Comparison of ENCODE assay signal across 14 mouse cellular contexts in genomic region chr5:113045511-113046273, GRCm38 (mm10). TPM values are rescaled to one million over a fixed set of nuclear protein-coding genes. Genes with fewer than 3 reads are reported as not detected.
DNase-seq lines count a peak whose midpoint lies in the region; ATAC-seq and TF ChIP-seq lines count a peak whose summit lies in the region.
"Had no signal": no experiment of that assay in that cellular context is flagged by ENCODE, and none has a peak within 500 bp of the region (broad histone marks: within the 10 kb centered on the region; RNA-seq: fewer than 3 reads in every experiment).

No protein-coding gene starts in this region.

- no peak overlapping the region for H3K4me2 ChIP-seq in hindbrain, embryonic 16.5 days (ENCODE audit: low read length)
- no peak overlapping the region for H3K4me2 ChIP-seq in hindbrain, embryonic 13.5 days
- no peak overlapping the region for H3K4me2 ChIP-seq in embryonic facial prominence, embryonic 12.5 days (replicated peaks)
- H3K4me2 ChIP-seq in limb, embryonic 14.5 days (replicated peaks; ENCODE audit: low read depth, low read length, severe bottlenecking), result no peak overlapping the region
- H3K4me2 ChIP-seq: lung, embryonic 15.5 days had no signal

- TF ChIP-seq POLR2A in limb, embryonic 14.5 days (IDR thresholded peaks at IDR 0.05; ENCODE audit: borderline replicate concordance, extremely low read depth, insufficient read depth, insufficient read length), result no peak

- ATAC-seq in hindbrain, embryonic 16.5 days, result 0 out of 2 replicates have a peak, but pooled peaks have one; percentile 28
- no peak for ATAC-seq in hindbrain, embryonic 13.5 days (ENCODE audit: low FRiP score)
- peak; percentile 57; the same call in 1 of the 2 replicates for ATAC-seq in embryonic facial prominence, embryonic 12.5 days (ENCODE audit: insufficient number of reproducible peaks, insufficient read depth, low FRiP score, low TSS enrichment)
- ATAC-seq in limb, embryonic 14.5 days (ENCODE audit: low FRiP score, low read depth), result peak; percentile 62

- DNase-seq in R1 (ENCODE audit: low read depth, low spot score), result peak; percentile 51
- DNase-seq in limb, embryonic 14.5 days (ENCODE audit: low spot score), result no peak
- DNase-seq in spleen, postnatal 36 days (ENCODE audit: low spot score in 2 of 2), result no peak
- no peak for DNase-seq in gastrocnemius, postnatal 10 days
- DNase-seq: cerebellum, postnatal 25 days; kidney, adult 2 months; thymus, adult 2 months had no signal

- H3K9ac ChIP-seq in hindbrain, embryonic 16.5 days (ENCODE audit: low read depth, low read length), result no peak overlapping the region
- no peak overlapping the region for H3K9ac ChIP-seq in hindbrain, embryonic 13.5 days
- no peak overlapping the region for H3K9ac ChIP-seq in embryonic facial prominence, embryonic 12.5 days
- H3K9ac ChIP-seq in limb, embryonic 14.5 days (ENCODE audit: low read depth, low read length, severe bottlenecking), result no peak overlapping the region
- H3K9ac ChIP-seq: lung, embryonic 15.5 days had no signal

- H3K9me3 ChIP-seq in hindbrain, embryonic 16.5 days (ENCODE audit: control insufficient read depth, low read length), result no peaks in the 10 kb centered on the region; the same call in 1 of the 2 replicates
- H3K9me3 ChIP-seq in hindbrain, embryonic 13.5 days, result no peaks in the 10 kb centered on the region
- H3K9me3 ChIP-seq in embryonic facial prominence, embryonic 12.5 days, result no peaks in the 10 kb centered on the region
- H3K9me3 ChIP-seq in limb, embryonic 14.5 days (ENCODE audit: control insufficient read depth, low read length), result no peaks in the 10 kb centered on the region
- H3K9me3 ChIP-seq: lung, embryonic 15.5 days had no signal

- H3K27me3 ChIP-seq in hindbrain, embryonic 16.5 days (replicated peaks; ENCODE audit: control insufficient read depth, insufficient read depth, low read length), result no peaks in the 10 kb centered on the region
- H3K27me3 ChIP-seq in hindbrain, embryonic 13.5 days, result no peaks in the 10 kb centered on the region
- 0 out of 2 replicates have a peak, but pooled peaks cover 1% of the 10 kb centered on the region for H3K27me3 ChIP-seq in embryonic facial prominence, embryonic 12.5 days
- H3K27me3 ChIP-seq in limb, embryonic 14.5 days (ENCODE audit: control insufficient read depth, insufficient read depth, low read length), result no peaks in the 10 kb centered on the region
- H3K27me3 ChIP-seq: CH12.LX; lung, embryonic 15.5 days had no signal

- 75% methylated on average over 10 of the region's 10 CpGs for WGBS in hindbrain, embryonic 16.5 days
- WGBS in hindbrain, embryonic 13.5 days, result 85% methylated on average over 10 of the region's 10 CpGs
- 80% methylated on average over 10 of the region's 10 CpGs for WGBS in embryonic facial prominence, embryonic 12.5 days
- 83% methylated on average over 10 of the region's 10 CpGs for WGBS in limb, embryonic 14.5 days

- H3K36me3 ChIP-seq in hindbrain, embryonic 16.5 days (ENCODE audit: control insufficient read depth, insufficient read depth, low read length), result no peaks in the 10 kb centered on the region
- no peaks in the 10 kb centered on the region for H3K36me3 ChIP-seq in hindbrain, embryonic 13.5 days
- no peaks in the 10 kb centered on the region for H3K36me3 ChIP-seq in embryonic facial prominence, embryonic 12.5 days
- no peaks in the 10 kb centered on the region for H3K36me3 ChIP-seq in limb, embryonic 14.5 days (ENCODE audit: control insufficient read depth, insufficient read depth, low read length)
- H3K36me3 ChIP-seq: lung, embryonic 15.5 days had no signal

- no peak overlapping the region; the same call in 1 of the 2 replicates for H3K27ac ChIP-seq in hindbrain, embryonic 16.5 days (ENCODE audit: low read depth, low read length)
- no peak overlapping the region for H3K27ac ChIP-seq in hindbrain, embryonic 13.5 days
- no peak overlapping the region for H3K27ac ChIP-seq in embryonic facial prominence, embryonic 12.5 days
- no peak overlapping the region for H3K27ac ChIP-seq in limb, embryonic 14.5 days (replicated peaks; ENCODE audit: low read depth, low read length)
- H3K27ac ChIP-seq: lung, embryonic 15.5 days had no signal

- peaks cover 13% of the 10 kb centered on the region for H3K4me1 ChIP-seq in hindbrain, embryonic 16.5 days (ENCODE audit: control insufficient read depth, insufficient read depth, low read depth, low read length)
- peaks cover 36% of the 10 kb centered on the region for H3K4me1 ChIP-seq in hindbrain, embryonic 13.5 days (replicated peaks)
- peaks cover 9% of the 10 kb centered on the region; the same call in 1 of the 2 replicates for H3K4me1 ChIP-seq in embryonic facial prominence, embryonic 12.5 days
- H3K4me1 ChIP-seq in limb, embryonic 14.5 days (ENCODE audit: control insufficient read depth, insufficient read depth, low read length), result no peaks in the 10 kb centered on the region; the same call in 1 of the 2 replicates

- H3K4me3 ChIP-seq in hindbrain, embryonic 16.5 days (ENCODE audit: low read length), result no peak overlapping the region
- H3K4me3 ChIP-seq in hindbrain, embryonic 13.5 days, result no peak overlapping the region
- no peak overlapping the region for H3K4me3 ChIP-seq in embryonic facial prominence, embryonic 12.5 days
- H3K4me3 ChIP-seq in limb, embryonic 14.5 days (replicated peaks; ENCODE audit: low read length), result no peak overlapping the region
- H3K4me3 ChIP-seq: lung, embryonic 15.5 days had no signal

RNA-seq across cellular contexts. Expression of gene Crybb2, which starts 24.2 kb away (rescaled TPM):
- not detected in 2 replicates for polyA plus RNA-seq in hindbrain, embryonic 16.5 days (2015; fragmentation: Nextera tagmentation; extraction: Ambion mirVana)
- not detected in 2 replicates for polyA plus RNA-seq in hindbrain, embryonic 13.5 days (2015; fragmentation: Nextera tagmentation; extraction: Ambion mirVana)
- not detected in 2 replicates for polyA plus RNA-seq in embryonic facial prominence, embryonic 12.5 days (2016; fragmentation: Nextera tagmentation; extraction: Ambion mirVana)
- not detected in 2 replicates for polyA plus RNA-seq in limb, embryonic 14.5 days (2012; rRNA removed)
- not detected in 2 replicates for polyA plus RNA-seq in limb, embryonic 14.5 days (2014; fragmentation: Nextera tagmentation; extraction: Ambion mirVana)
- total RNA-seq in gastrocnemius, postnatal 10 days (2021), result not detected
- total RNA-seq: CH12.LX had no signal
- polyA plus RNA-seq: gonadal fat pad, adult 2 months; heart, postnatal 0 days; kidney, adult 2 months; lung, embryonic 15.5 days had no signal

RNA-seq across cellular contexts. Expression of gene Grk3, which starts 30.1 kb away (rescaled TPM):
- 27.2 and 30.8 TPM in 2 replicates for polyA plus RNA-seq in hindbrain, embryonic 16.5 days (2015; fragmentation: Nextera tagmentation; extraction: Ambion mirVana)
- polyA plus RNA-seq in hindbrain, embryonic 13.5 days (2015; fragmentation: Nextera tagmentation; extraction: Ambion mirVana), result 15.8 and 16.8 TPM in 2 replicates
- polyA plus RNA-seq in embryonic facial prominence, embryonic 12.5 days (2016; fragmentation: Nextera tagmentation; extraction: Ambion mirVana), result 13.5 and 14.4 TPM in 2 replicates
- 13.1 and 14.6 TPM in 2 replicates for polyA plus RNA-seq in limb, embryonic 14.5 days (2012; rRNA removed)
- polyA plus RNA-seq in limb, embryonic 14.5 days (2014; fragmentation: Nextera tagmentation; extraction: Ambion mirVana), result 7.5 and 9.6 TPM in 2 replicates
- 1 to 10 TPM; 3.9 to 4.9 TPM for total RNA-seq in gastrocnemius, postnatal 10 days (2021)
- total RNA-seq: CH12.LX had no signal

RNA-seq across cellular contexts. Expression of gene Crybb3, which starts 35.7 kb away (rescaled TPM):
- polyA plus RNA-seq in hindbrain, embryonic 16.5 days (2015; fragmentation: Nextera tagmentation; extraction: Ambion mirVana), result 0.86 and 1.8 TPM in 2 replicates
- polyA plus RNA-seq in hindbrain, embryonic 13.5 days (2015; fragmentation: Nextera tagmentation; extraction: Ambion mirVana), result 0.31 and 0.68 TPM in 2 replicates
- 34.0 and 84.1 TPM in 2 replicates for polyA plus RNA-seq in embryonic facial prominence, embryonic 12.5 days (2016; fragmentation: Nextera tagmentation; extraction: Ambion mirVana)
- polyA plus RNA-seq in limb, embryonic 14.5 days (2012; rRNA removed), result 4.3 and 4.6 TPM in 2 replicates
- polyA plus RNA-seq in limb, embryonic 14.5 days (2014; fragmentation: Nextera tagmentation; extraction: Ambion mirVana), result 0.67 and 0.72 TPM in 2 replicates
- total RNA-seq in gastrocnemius, postnatal 10 days (2021), result 1 to 10 TPM in 1 of 2 experiments, under 1 TPM in 1; 0.68 to 2.0 TPM
- total RNA-seq: CH12.LX had no signal
